Mouse (Mus musculus) cortical plate, adult 2 months (tissue): Measurements from ENCODE around the gene Haus7.

Source experiments
- CTCF ChIP-seq: fragments of 200-500 bp; IDR thresholded peaks from 2 replicates; pipeline ENCODE4 v1.5.1; 2011; ENCODE audit warnings: mild to moderate bottlenecking, control low read depth, low read length; ENCODE audit not compliant: insufficient read depth; ENCODE audit errors: extremely low read depth
- POLR2A ChIP-seq: fragments of 200-500 bp; IDR thresholded peaks from 2 replicates; pipeline ENCODE4 v1.6.1; 2011; ENCODE audit warnings: mild to moderate bottlenecking, low read length, control low read depth; ENCODE audit not compliant: insufficient read depth; ENCODE audit errors: extremely low read depth

DNA sequence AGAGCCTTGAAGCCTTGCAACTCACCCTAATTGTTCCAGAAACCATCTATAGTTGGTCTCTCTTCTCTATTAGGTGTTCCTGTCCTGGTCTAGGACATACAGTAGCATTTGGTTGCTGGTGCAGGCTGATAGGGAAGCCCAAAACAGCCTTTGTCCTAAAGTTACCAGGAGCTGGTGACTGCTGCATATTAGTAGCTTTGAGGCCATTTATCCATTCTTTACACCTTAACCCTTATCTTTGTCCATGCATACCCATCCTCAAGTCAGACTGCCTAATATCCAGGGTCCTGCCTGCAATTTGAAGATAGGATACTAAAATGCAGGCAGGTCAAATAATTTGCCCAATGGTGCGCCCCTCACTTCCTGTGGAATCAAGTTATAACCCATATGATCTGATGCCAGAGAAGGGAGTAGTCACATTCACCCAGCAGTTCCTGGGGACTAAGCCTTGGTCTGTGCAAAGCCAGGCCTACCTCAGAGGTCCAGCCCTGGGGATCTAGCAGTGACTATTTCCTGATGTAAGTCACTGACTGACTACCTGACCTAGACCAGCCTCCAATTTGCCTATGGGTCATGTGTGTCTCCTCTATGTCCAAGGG lies 16.9 kb upstream of the Haus7 start:
- TF ChIP-seq CTCF (no peak), POLR2A (no peak)
